Mouse (Mus musculus) limb, embryonic 14.5 days (tissue): ENCODE measurements at regions not wholly inside any gene's neighbourhood (a gene's known extent, or its start where the extent isn't known, plus 50 kb on each side); places are given as distances from the start of the nearest gene placed in this dataset.

Experiments
- ATAC-seq: fragments of 200-750 bp; cut with Nextera tagmentation; 2 replicates; pipeline ENCODE4 v1.8.0; 2017; ENCODE audit warnings: low read depth, moderate number of reproducible peaks, moderate TSS enrichment; ENCODE audit not compliant: low FRiP score
- DNase-seq: peaks from one replicate; pipeline ENCODE4 v3.0.0-alpha.2; 2015; ENCODE audit warnings: low spot score
- H3K27ac ChIP-seq: fragments of 300-500 bp; sonication (generic); replicated peaks from 2 replicates; pipeline ENCODE4 v1.5.1; 2014; ENCODE audit warnings: low read depth, mild to moderate bottlenecking, low read length, moderate library complexity, mixed read lengths
- H3K27me3 ChIP-seq: fragments of 300-500 bp; sonication (generic); 2 replicates; pipeline ENCODE4 v1.6.1; 2014; ENCODE audit warnings: low read length, mixed read lengths; ENCODE audit not compliant: control insufficient read depth, insufficient read depth
- H3K36me3 ChIP-seq: fragments of 300-500 bp; sonication (generic); 2 replicates; pipeline ENCODE4 v1.6.1; 2014; ENCODE audit warnings: mild to moderate bottlenecking, low read length, moderate library complexity, mixed read lengths; ENCODE audit not compliant: control insufficient read depth, insufficient read depth
- H3K4me1 ChIP-seq: fragments of 300-500 bp; sonication (generic); 2 replicates; pipeline ENCODE4 v1.6.1; 2014; ENCODE audit warnings: antibody characterized with exemption, low read length, mixed read lengths; ENCODE audit not compliant: control insufficient read depth, insufficient read depth
- H3K4me2 ChIP-seq: fragments of 300-500 bp; sonication (generic); replicated peaks from 2 replicates; pipeline ENCODE4 v1.6.1; 2014; ENCODE audit warnings: low read depth, mild to moderate bottlenecking, low read length, moderate library complexity; ENCODE audit not compliant: severe bottlenecking
- H3K4me3 ChIP-seq: fragments of 300-500 bp; sonication (generic); replicated peaks from 2 replicates; pipeline ENCODE4 v1.5.1; 2014; ENCODE audit warnings: low read length
- H3K9ac ChIP-seq: fragments of 300-500 bp; sonication (generic); 2 replicates; pipeline ENCODE4 v1.6.1; 2014; ENCODE audit warnings: mild to moderate bottlenecking, low read depth, low read length, moderate library complexity; ENCODE audit not compliant: severe bottlenecking
- H3K9me3 ChIP-seq: fragments of 300-500 bp; sonication (generic); 2 replicates; pipeline ENCODE4 v1.6.1; 2016; ENCODE audit warnings: low read length; ENCODE audit not compliant: control insufficient read depth
- POLR2A ChIP-seq: fragments of 200-500 bp; IDR thresholded peaks from 2 replicates; pipeline ENCODE4 v1.8.0; 2012; ENCODE audit warnings: inconsistent platforms, mild to moderate bottlenecking, moderate library complexity, borderline replicate concordance; ENCODE audit not compliant: insufficient read depth, insufficient read length; ENCODE audit errors: extremely low read depth
- WGBS: fragments of 180-500 bp; shearing (Covaris S2); extraction: QIAGEN DNeasy Blood & Tissue Kit; methylation state at CpG from one replicate; pipeline ENCODE4 v1.1.7; 2014; 5-methylcytosine and 5-hydroxymethylcytosine counted together

DNA sequence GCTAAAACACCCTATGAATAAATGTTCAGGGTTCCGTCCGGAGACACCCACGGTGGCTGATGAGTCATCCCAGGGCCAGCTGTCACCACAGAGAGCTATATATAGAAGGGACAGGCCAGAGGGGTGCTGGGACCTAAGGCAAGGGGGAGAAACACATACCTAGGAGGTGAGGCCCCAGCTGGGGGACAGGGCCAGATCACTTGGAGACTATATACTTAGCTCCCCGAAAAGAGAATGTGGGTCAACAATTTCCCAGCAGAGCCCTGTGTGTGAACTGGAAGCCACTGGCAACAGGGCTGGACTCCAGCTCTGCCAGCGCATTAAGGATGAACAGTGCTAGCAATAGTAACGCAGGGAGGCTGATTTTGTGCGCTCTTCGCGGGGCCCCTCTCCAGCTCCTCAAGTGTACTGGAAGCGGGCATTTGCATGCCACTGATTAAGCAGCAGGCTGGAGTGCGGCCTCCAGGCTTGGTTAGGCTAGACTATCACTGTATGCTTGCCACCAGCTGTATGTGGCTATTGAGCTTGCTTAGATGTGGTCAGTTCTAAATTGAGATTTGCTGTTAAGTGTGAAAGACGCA lies 320.4 kb downstream of the Bcor start:
- ATAC-seq, result no peak
- Histone ChIP-seq H3K4me2 (no peak overlapping the region), H3K27ac (0 out of 2 replicates have a peak overlapping the region, but pooled peaks have one; percentile 20), H3K4me3 (no peak overlapping the region), H3K27me3 (no peaks in the 10 kb centered on the region), H3K36me3 (no peaks in the 10 kb centered on the region), H3K9me3 (no peaks in the 10 kb centered on the region), H3K9ac (no peak overlapping the region), H3K4me1 (no peaks in the 10 kb centered on the region)
- 75% methylated on average over 12 of the region's 12 CpGs for whole genome bisulfite sequencing
- no peak for DNase-seq
- TF ChIP-seq POLR2A, result no peak

DNA sequence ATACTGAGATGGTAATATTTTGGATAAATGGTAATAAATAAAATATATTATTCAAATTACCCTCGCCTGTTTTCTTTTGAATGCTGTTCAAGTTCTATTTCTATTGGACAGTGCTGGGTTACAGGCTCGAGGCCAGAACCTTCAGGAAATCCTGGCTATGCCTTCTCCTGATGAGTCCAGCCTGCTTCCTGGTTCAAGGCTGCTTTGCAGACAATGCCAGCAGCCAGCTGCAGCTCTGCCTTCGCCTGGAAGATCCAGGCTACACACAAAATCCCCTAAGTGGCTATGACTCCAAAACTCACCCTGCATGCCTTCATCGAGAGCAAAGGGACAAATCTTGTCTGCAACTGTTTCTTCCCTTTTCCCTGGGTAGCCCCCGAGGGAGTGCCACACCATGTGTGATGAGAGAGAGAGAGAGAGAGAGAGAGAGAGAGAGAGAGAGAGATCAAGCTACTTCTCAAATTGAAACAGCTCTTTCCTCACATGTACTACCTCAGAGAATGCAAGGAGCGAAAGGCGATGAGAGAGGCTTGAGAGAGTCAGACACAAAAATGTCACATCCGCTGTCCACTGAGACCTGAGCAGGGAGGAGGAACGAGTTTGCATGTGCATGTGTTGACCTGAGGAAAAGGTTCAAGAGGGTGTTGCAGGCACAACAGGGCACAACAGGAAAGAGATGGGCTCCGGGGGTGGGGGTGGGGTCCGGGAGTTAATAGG lies 319.7 kb downstream of the Bcor start:
- DNase-seq, result no peak
- ATAC-seq, result no peak
- Histone ChIP-seq H3K9ac (no peak overlapping the region), H3K27me3 (no peaks in the 10 kb centered on the region), H3K36me3 (no peaks in the 10 kb centered on the region), H3K27ac (no peak overlapping the region), H3K4me1 (no peaks in the 10 kb centered on the region), H3K4me3 (no peak overlapping the region), H3K4me2 (no peak overlapping the region), H3K9me3 (no peaks in the 10 kb centered on the region)
- TF ChIP-seq POLR2A, result no peak
- WGBS, result 61% methylated on average over 11 of the region's 11 CpGs

DNA sequence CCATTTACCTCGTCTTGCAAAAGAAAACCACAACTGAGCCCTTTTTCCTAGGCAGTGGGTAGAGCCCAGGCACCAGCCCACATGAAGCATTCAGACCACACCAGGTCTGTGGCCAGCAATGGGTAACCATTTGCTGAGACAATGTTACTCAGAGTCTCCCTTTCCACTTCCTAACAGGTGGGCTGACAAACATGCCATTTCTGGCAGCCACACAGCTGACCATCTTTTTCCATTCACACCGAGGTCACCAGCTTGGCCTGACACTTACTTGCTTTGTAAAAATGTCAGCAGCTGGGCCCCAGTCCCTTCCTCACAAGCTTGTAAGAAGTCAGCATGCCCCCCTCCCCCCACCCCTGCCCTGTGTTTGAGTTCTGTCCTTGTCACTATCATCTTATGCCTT lies 314.6 kb downstream of the Bcor start:
- H3K4me2 ChIP-seq, result no peak overlapping the region
- 66% methylated on average over 2 of the region's 2 CpGs for WGBS
- TF ChIP-seq POLR2A, result no peak
- DNase-seq (no peak), ATAC-seq (no peak)
- H3K9me3 ChIP-seq, result no peaks in the 10 kb centered on the region
- no peak overlapping the region for H3K27ac ChIP-seq
- no peaks in the 10 kb centered on the region for H3K4me1 ChIP-seq
- no peaks in the 10 kb centered on the region for H3K36me3 ChIP-seq
- no peak overlapping the region for H3K4me3 ChIP-seq
- no peak overlapping the region for H3K9ac ChIP-seq
- no peaks in the 10 kb centered on the region for H3K27me3 ChIP-seq

DNA sequence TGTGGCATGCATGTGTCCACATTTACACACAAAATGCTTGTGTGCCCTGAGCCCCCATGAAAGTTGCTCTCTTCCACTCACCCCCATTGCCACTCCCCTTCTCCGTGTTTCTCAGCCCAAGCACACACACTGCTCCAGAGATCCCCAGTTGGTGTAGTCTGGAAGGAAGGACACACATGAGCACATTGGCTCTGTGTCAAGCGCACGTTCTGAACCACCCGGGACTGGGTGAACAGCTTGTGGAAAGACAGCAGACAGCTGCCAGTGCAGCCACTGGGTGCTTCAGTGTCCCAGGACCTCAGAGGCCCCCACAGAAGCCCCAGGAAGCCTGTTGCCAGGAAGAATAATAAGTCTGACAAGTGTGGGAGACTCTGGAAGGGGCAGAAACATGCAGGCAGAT lies 304.2 kb downstream of the Bcor start:
- DNase-seq, result no peak
- WGBS, result 74% methylated on average over 4 of the region's 4 CpGs
- no peaks in the 10 kb centered on the region for H3K4me1 ChIP-seq
- H3K4me3 ChIP-seq, result no peak overlapping the region
- H3K9me3 ChIP-seq, result no peaks in the 10 kb centered on the region
- no peak for ATAC-seq
- H3K27me3 ChIP-seq, result no peaks in the 10 kb centered on the region
- H3K27ac ChIP-seq, result no peak overlapping the region
- H3K36me3 ChIP-seq, result no peaks in the 10 kb centered on the region
- no peak for TF ChIP-seq POLR2A
- H3K9ac ChIP-seq, result no peak overlapping the region
- H3K4me2 ChIP-seq, result no peak overlapping the region

DNA sequence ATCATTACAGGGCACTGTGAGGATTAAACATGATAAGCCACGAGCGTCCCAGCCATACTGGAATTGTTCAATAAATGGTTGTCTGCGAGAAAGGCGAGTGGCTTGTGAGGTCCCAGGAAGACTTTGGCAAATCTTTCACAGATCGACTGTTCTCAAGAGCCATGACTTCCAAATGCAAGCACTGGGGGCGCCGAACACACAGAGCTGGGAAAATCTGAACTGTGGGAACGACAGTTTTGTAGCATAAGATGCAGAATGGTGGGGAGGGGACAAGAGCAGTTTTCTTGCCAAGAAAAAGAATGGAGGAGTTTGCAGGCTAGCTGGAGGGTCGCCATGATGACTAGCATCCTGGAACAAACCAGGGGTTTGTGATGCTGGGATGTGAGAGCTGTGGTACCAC lies 300.8 kb downstream of the Bcor start:
- ATAC-seq (no peak), DNase-seq (no peak)
- H3K4me2 ChIP-seq, result no peak overlapping the region
- no peak overlapping the region for H3K9ac ChIP-seq
- no peak for TF ChIP-seq POLR2A
- 0 out of 2 replicates have a peak, but pooled peaks cover 6% of the 10 kb centered on the region for H3K4me1 ChIP-seq
- H3K27me3 ChIP-seq, result no peaks in the 10 kb centered on the region
- no peaks in the 10 kb centered on the region for H3K9me3 ChIP-seq
- no peaks in the 10 kb centered on the region for H3K36me3 ChIP-seq
- H3K4me3 ChIP-seq, result no peak overlapping the region
- WGBS, result 53% methylated on average over 9 of the region's 9 CpGs
- no peak overlapping the region for H3K27ac ChIP-seq
